Mouse (Mus musculus): ENCODE results near the gene Olfr685. TPM values are rescaled to one million over a fixed set of nuclear protein-coding genes. Genes with fewer than 3 reads are reported as not detected.

The Olfr685 gene
- polyA plus RNA-seq, 1 experiment, result not detected

- H3K4me2 ChIP-seq (ENCODE audit: low read depth), result no peak within 1 kb of the TSS
- no peak for TF ChIP-seq SRF (IDR thresholded peaks at IDR 0.05; ENCODE audit: control insufficient read depth, insufficient read length, low read depth)
- TF ChIP-seq MYOG (IDR thresholded peaks at IDR 0.05; ENCODE audit: control insufficient read depth in 1 of 3, insufficient read depth in 1 of 3, insufficient read length in 2 of 3, low read depth in 2 of 3), result no peak
- no peak for TF ChIP-seq E2F4 (IDR thresholded peaks at IDR 0.05; ENCODE audit: insufficient read depth)
- no peak for TF ChIP-seq POLR2A (IDR thresholded peaks at IDR 0.05; ENCODE audit: insufficient read length, low read depth)
- no peak for TF ChIP-seq TCF3 (IDR thresholded peaks at IDR 0.05; ENCODE audit: insufficient read length, low read depth)
- TF ChIP-seq CEBPB (IDR thresholded peaks at IDR 0.05; ENCODE audit: insufficient read depth, poor library complexity, severe bottlenecking), result no peak
- TF ChIP-seq REST (IDR thresholded peaks at IDR 0.05; ENCODE audit: insufficient read depth, insufficient read length), result no peak
- TF ChIP-seq MAX (IDR thresholded peaks at IDR 0.05; ENCODE audit: low read depth), result no peak
- no peak for TF ChIP-seq USF1 (IDR thresholded peaks at IDR 0.05; ENCODE audit: low read depth)
- no peak for TF ChIP-seq TCF12 (IDR thresholded peaks at IDR 0.05; ENCODE audit: insufficient read depth, poor library complexity, severe bottlenecking)
- TF ChIP-seq MYOD1 (IDR thresholded peaks at IDR 0.05; ENCODE audit: control insufficient read depth in 1 of 3, insufficient read length in 2 of 3, low read depth in 2 of 3), result no peak
- no peak for TF ChIP-seq POLR2AphosphoS2 (IDR thresholded peaks at IDR 0.05; ENCODE audit: insufficient read length, low read depth)
- H3K36me3 ChIP-seq (ENCODE audit: control insufficient read depth, insufficient read depth), result no peaks in the 10 kb centered on the region
- H3K27me3 ChIP-seq (ENCODE audit: control insufficient read depth, insufficient read depth, insufficient read length), result no peaks in the 10 kb centered on the region
- no peak within 1 kb of the TSS for H3K4me3 ChIP-seq
- H3K79me2 ChIP-seq (ENCODE audit: control insufficient read depth, insufficient read depth), result no peaks in the 10 kb centered on the region
- H3ac ChIP-seq (ENCODE audit: control insufficient read depth, insufficient read length), result no peak within 1 kb of the TSS
Observed at GRCm38 (mm10) chr7:105146912-105147311, 38.9 kb downstream of the Olfr685 start, which contains the start of gene Olfr683. Gene Olfr683 (minus strand): TSS chr7:105147012.

- Histone ChIP-seq H3K36me3 (ENCODE audit: control insufficient read depth, insufficient read depth) (no peaks in the 10 kb centered on the region), H3K4me3 (no peak overlapping the region), H3K4me2 (ENCODE audit: low read depth) (no peak overlapping the region), H3K27me3 (ENCODE audit: control insufficient read depth, insufficient read depth, insufficient read length) (no peaks in the 10 kb centered on the region), H3ac (ENCODE audit: control insufficient read depth, insufficient read length) (no peak overlapping the region), H3K79me2 (ENCODE audit: control insufficient read depth, insufficient read depth) (no peaks in the 10 kb centered on the region)
- TF ChIP-seq MYOG (IDR thresholded peaks at IDR 0.05; ENCODE audit: control insufficient read depth in 1 of 3, insufficient read depth in 1 of 3, insufficient read length in 2 of 3, low read depth in 2 of 3) (no peak), POLR2AphosphoS2 (IDR thresholded peaks at IDR 0.05; ENCODE audit: insufficient read length, low read depth) (no peak), SRF (IDR thresholded peaks at IDR 0.05; ENCODE audit: control insufficient read depth, insufficient read length, low read depth) (no peak), REST (IDR thresholded peaks at IDR 0.05; ENCODE audit: insufficient read depth, insufficient read length) (no peak), E2F4 (IDR thresholded peaks at IDR 0.05; ENCODE audit: insufficient read depth) (no peak)
Observed at GRCm38 (mm10) chr7:105141275-105141674, 44.5 kb downstream of the Olfr685 start.

Other genes with a start within 250 kb of the Olfr685 start
- gene Olfr670, start 223.4 kb downstream of the Olfr685 start, polyA plus RNA-seq (2012; fragmentation: generic; extraction: Trizol), result not detected
- gene Olfr671, start 206.9 kb downstream of the Olfr685 start, polyA plus RNA-seq (2012; fragmentation: generic; extraction: Trizol), result not detected
- gene Olfr672, start 184.0 kb downstream of the Olfr685 start, polyA plus RNA-seq (2012; fragmentation: generic; extraction: Trizol), result not detected
- gene Olfr675, start 157.6 kb downstream of the Olfr685 start, polyA plus RNA-seq (2012; fragmentation: generic; extraction: Trizol), result not detected
- not detected for gene Olfr676, start 153.3 kb downstream of the Olfr685 start, polyA plus RNA-seq (2012; fragmentation: generic; extraction: Trizol)
- gene Olfr677, start 134.6 kb downstream of the Olfr685 start, polyA plus RNA-seq (2012; fragmentation: generic; extraction: Trizol), result not detected
- not detected for gene Olfr678, start 121.5 kb downstream of the Olfr685 start, polyA plus RNA-seq (2012; fragmentation: generic; extraction: Trizol)
- gene Olfr679, start 104.8 kb downstream of the Olfr685 start, polyA plus RNA-seq (2012; fragmentation: generic; extraction: Trizol), result not detected
- gene Olfr680-ps1, start 93.2 kb downstream of the Olfr685 start, polyA plus RNA-seq (2012; fragmentation: generic; extraction: Trizol), result not detected
- not detected for gene Olfr681, start 69.2 kb downstream of the Olfr685 start, polyA plus RNA-seq (2012; fragmentation: generic; extraction: Trizol)
- not detected for gene Olfr683, start 39.0 kb downstream of the Olfr685 start, polyA plus RNA-seq (2012; fragmentation: generic; extraction: Trizol)
- not detected for gene Olfr684, start 22.4 kb downstream of the Olfr685 start, polyA plus RNA-seq (2012; fragmentation: generic; extraction: Trizol)
- gene Olfr686, start 21.5 kb upstream of the Olfr685 start, polyA plus RNA-seq (2012; fragmentation: generic; extraction: Trizol), result not detected
- gene Olfr688, start 102.1 kb upstream of the Olfr685 start, polyA plus RNA-seq (2012; fragmentation: generic; extraction: Trizol), result not detected
- not detected for gene Olfr689, start 125.2 kb upstream of the Olfr685 start, polyA plus RNA-seq (2012; fragmentation: generic; extraction: Trizol)
- not detected for gene Olfr690, start 148.1 kb upstream of the Olfr685 start, polyA plus RNA-seq (2012; fragmentation: generic; extraction: Trizol)
- gene Olfr691, start 156.3 kb upstream of the Olfr685 start, polyA plus RNA-seq (2012; fragmentation: generic; extraction: Trizol), result not detected
- not detected for gene Olfr692, start 182.2 kb upstream of the Olfr685 start, polyA plus RNA-seq (2012; fragmentation: generic; extraction: Trizol)
- not detected for gene Gm5901, start 189.0 kb upstream of the Olfr685 start, polyA plus RNA-seq (2012; fragmentation: generic; extraction: Trizol)
- 16.4 TPM for gene Fam160a2, start 214.0 kb upstream of the Olfr685 start, polyA plus RNA-seq (2012; fragmentation: generic; extraction: Trizol)
- gene Cnga4, start 218.6 kb upstream of the Olfr685 start, polyA plus RNA-seq (2012; fragmentation: generic; extraction: Trizol), result 0.05 TPM
- gene Cckbr, start 239.7 kb upstream of the Olfr685 start, polyA plus RNA-seq (2012; fragmentation: generic; extraction: Trizol), result not detected